In the genomic region with DNA sequence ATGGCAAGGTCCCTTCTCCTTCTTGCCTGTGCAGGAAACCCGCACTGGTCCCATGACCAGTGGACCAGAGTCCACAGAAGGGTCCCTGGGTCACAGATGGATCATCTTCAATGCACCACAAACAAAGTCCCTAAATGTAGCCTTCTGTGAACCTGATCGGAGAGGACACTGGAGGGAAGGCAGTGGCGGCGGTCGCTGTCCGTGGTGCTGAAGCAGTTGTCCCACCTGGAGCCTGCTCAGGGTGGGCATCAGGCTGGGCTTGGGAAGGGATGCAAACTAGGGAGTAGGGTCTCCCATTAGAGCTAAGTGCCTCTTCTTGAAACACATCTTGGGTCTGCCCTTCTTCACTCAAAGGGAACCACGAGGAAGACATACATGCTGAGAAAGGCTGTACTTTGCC, we compare ENCODE assay signal across 9 mouse cellular contexts. TPM values are rescaled to one million over a fixed set of nuclear protein-coding genes. Genes with fewer than 3 reads are reported as not detected.
DNase-seq lines count a peak whose midpoint lies in the region; ATAC-seq lines count a peak whose summit lies in the region.
"Had no signal": no experiment of that assay in that cellular context is flagged by ENCODE, and none has a peak within 500 bp of the region (broad histone marks: within the 10 kb centered on the region; RNA-seq: fewer than 3 reads in every experiment).

No protein-coding gene starts in this region.

- no peaks in the 10 kb centered on the region for H3K9me3 ChIP-seq in liver, embryonic 12.5 days (replicated peaks)
- H3K9me3 ChIP-seq: heart, embryonic 15.5 days; stomach, embryonic 15.5 days had no signal

- H3K4me2 ChIP-seq in liver, embryonic 12.5 days: no peak overlapping the region
- H3K4me2 ChIP-seq: heart, embryonic 15.5 days; stomach, embryonic 15.5 days had no signal

- H3K4me3 ChIP-seq in liver, embryonic 12.5 days: no peak overlapping the region
- H3K4me3 ChIP-seq: heart, embryonic 15.5 days; stomach, embryonic 15.5 days had no signal

- DNase-seq in liver (peak; percentile 57), R1 (ENCODE audit: low read depth, low spot score) (peak; percentile 45)
- peak; percentile 60 for DNase-seq in forelimb bud, embryonic 11.5 days (ENCODE audit: low read depth, low spot score)
- DNase-seq in ovary, postnatal 36 days (ENCODE audit: low spot score): peak; percentile 65
- no peak for DNase-seq in right cerebral cortex, postnatal 10 days (ENCODE audit: low spot score in 2 of 2)
- no peak for DNase-seq in gastrocnemius, postnatal 14 days

- intact Hi-C loops in gastrocnemius, postnatal 14 days (cut with DNase I; ENCODE audit: low total_unique reads): loop anchor here (10.0 kb wide), 1 partner anchor 294 kb away; no protein-coding TSS in a partner anchor

- no peak overlapping the region for H3K9ac ChIP-seq in liver, embryonic 12.5 days
- H3K9ac ChIP-seq: heart, embryonic 15.5 days; stomach, embryonic 15.5 days had no signal

- WGBS in liver, embryonic 12.5 days (ENCODE audit: insufficient replicate concordance): 7% methylated on average over 7 of the region's 7 CpGs

- H3K36me3 ChIP-seq in liver, embryonic 12.5 days: no peaks in the 10 kb centered on the region
- H3K36me3 ChIP-seq: heart, embryonic 15.5 days; stomach, embryonic 15.5 days had no signal

- H3K4me1 ChIP-seq in liver, embryonic 12.5 days: peaks cover 10% of the 10 kb centered on the region; the same call in 1 of the 2 replicates

- H3K27me3 ChIP-seq in liver, embryonic 12.5 days (replicated peaks): 0 out of 2 replicates have a peak, but pooled peaks cover 8% of the 10 kb centered on the region
- H3K27me3 ChIP-seq: stomach, embryonic 15.5 days had no signal

- no peak overlapping the region for H3K27ac ChIP-seq in liver, embryonic 12.5 days
- H3K27ac ChIP-seq: heart, embryonic 15.5 days; stomach, embryonic 15.5 days had no signal

- no peak for ATAC-seq in liver, embryonic 12.5 days

RNA-seq across cellular contexts. Expression of a gene that starts 31.4 kb away (rescaled TPM):
- 0.42 and 0.69 TPM in 2 replicates for polyA plus RNA-seq in liver, embryonic 12.5 days (2016; fragmentation: Nextera tagmentation; extraction: Ambion mirVana)
- not detected for total RNA-seq in gastrocnemius, postnatal 14 days (2021)

RNA-seq across cellular contexts. Expression of a gene that starts 33.1 kb away (rescaled TPM):
- polyA plus RNA-seq in liver, embryonic 12.5 days (2016; fragmentation: Nextera tagmentation; extraction: Ambion mirVana): 1.2 and 1.6 TPM in 2 replicates
- total RNA-seq in gastrocnemius, postnatal 14 days (2021): 1 to 10 TPM; 3.2 to 3.4 TPM

RNA-seq across cellular contexts. Expression of a gene that starts 34.3 kb away (rescaled TPM):
- 0.29 TPM in 1 of 2 replicates, not detected in the other for polyA plus RNA-seq in liver, embryonic 12.5 days (2016; fragmentation: Nextera tagmentation; extraction: Ambion mirVana)
- 10 to 100 TPM in 1 of 2 experiments, 1 to 10 TPM in 1; 9.4 to 12.6 TPM for total RNA-seq in gastrocnemius, postnatal 14 days (2021)

RNA-seq across cellular contexts. Expression of a gene that starts 54.0 kb away (rescaled TPM):
- not detected in 2 replicates for polyA plus RNA-seq in liver, embryonic 12.5 days (2016; fragmentation: Nextera tagmentation; extraction: Ambion mirVana)
- total RNA-seq in gastrocnemius, postnatal 14 days (2021): not detected

RNA-seq across cellular contexts. Expression of a gene that starts 55.1 kb away (rescaled TPM):
- polyA plus RNA-seq in liver, embryonic 12.5 days (2016; fragmentation: Nextera tagmentation; extraction: Ambion mirVana): not detected in 2 replicates
- 1 to 10 TPM; 4.0 to 4.7 TPM for total RNA-seq in gastrocnemius, postnatal 14 days (2021)

Comparison
In these comparisons a context has a peak if more than half of its experiments do, and no peak if none do; other contexts are left out.
1. DNase-seq: peak in liver (single experiment), R1 (single experiment), forelimb bud, embryonic 11.5 days (single experiment) and ovary, postnatal 36 days (single experiment); none in right cerebral cortex, postnatal 10 days (0 of 2) and gastrocnemius, postnatal 14 days (single experiment).